Mouse (Mus musculus) adrenal gland, adult 8-10 months (tissue): Measurements from ENCODE around the gene Avpi1. TPM values are rescaled to one million over a fixed set of nuclear protein-coding genes. Genes with fewer than 3 reads are reported as not detected.

Experiments
- DNase-seq: peaks from one replicate; pipeline ENCODE4 v3.0.0; 2022
- total RNA-seq, 4 experiments: library from RNA; stranded (reverse); gene quantifications; 2 replicates each; pipeline ENCODE4 v1.2.4; 2022

The Avpi1 gene
- total RNA-seq, 4 experiments from 2014 or later, result 53.5 to 107 (median 73.9) TPM

GRCm38 (mm10) chr19:42144541-42145167, 15.8 kb upstream of the Avpi1 start:
- DNase-seq, result no peak

GRCm38 (mm10) chr19:42144067-42144466, 15.2 kb upstream of the Avpi1 start:
- no peak for DNase-seq

- DNase-seq, result no peak
Observed at GRCm38 (mm10) chr19:42142757-42143156, 13.9 kb upstream of the Avpi1 start.

- no peak for DNase-seq
Observed at GRCm38 (mm10) chr19:42141998-42142397, 13.1 kb upstream of the Avpi1 start.

GRCm38 (mm10) chr19:42139724-42140517, 11.1 kb upstream of the Avpi1 start:
- DNase-seq, result no peak

- no peak for DNase-seq
Observed at GRCm38 (mm10) chr19:42138517-42139285, 9.8 kb upstream of the Avpi1 start.

GRCm38 (mm10) chr19:42137167-42137672, 8.4 kb upstream of the Avpi1 start:
- no peak for DNase-seq

GRCm38 (mm10) chr19:42136126-42136525, 7.3 kb upstream of the Avpi1 start:
- DNase-seq, result no peak

GRCm38 (mm10) chr19:42135070-42135469, 6.2 kb upstream of the Avpi1 start:
- no peak for DNase-seq

- DNase-seq, result no peak
Observed at GRCm38 (mm10) chr19:42131101-42131500, 2.2 kb upstream of the Avpi1 start.

GRCm38 (mm10) chr19:42130294-42130606, 1.4 kb upstream of the Avpi1 start:
- no peak for DNase-seq

- DNase-seq, result no peak
Observed at GRCm38 (mm10) chr19:42129509-42130293, 842 bp upstream of the Avpi1 start.

GRCm38 (mm10) chr19:42128052-42128740, 663 bp downstream of the Avpi1 start:
- no peak for DNase-seq

- no peak for DNase-seq
Observed at GRCm38 (mm10) chr19:42127024-42127423, 1.8 kb downstream of the Avpi1 start.

- DNase-seq, result peak; percentile 79
Observed at GRCm38 (mm10) chr19:42126219-42126605, 2.6 kb downstream of the Avpi1 start.

GRCm38 (mm10) chr19:42125501-42126218, 3.2 kb downstream of the Avpi1 start:
- no peak for DNase-seq

- DNase-seq, result no peak
Observed at GRCm38 (mm10) chr19:42124684-42125083, 4.2 kb downstream of the Avpi1 start.

GRCm38 (mm10) chr19:42120451-42120850, 8.4 kb downstream of the Avpi1 start:
- DNase-seq, result no peak

GRCm38 (mm10) chr19:42118596-42118995, 10.3 kb downstream of the Avpi1 start:
- no peak for DNase-seq

GRCm38 (mm10) chr19:42118142-42118541, 10.7 kb downstream of the Avpi1 start:
- no peak for DNase-seq

- no peak for DNase-seq
Observed at GRCm38 (mm10) chr19:42115783-42116335, 13.0 kb downstream of the Avpi1 start.
